Mouse (Mus musculus) forebrain, embryonic 13.5 days (tissue): ENCODE results near the gene Gsg1. TPM values are rescaled to one million over a fixed set of nuclear protein-coding genes. Genes with fewer than 3 reads are reported as not detected.

ENCODE experiments used
- polyA plus RNA-seq: library from polyadenylated mRNA; unstranded; fragments of >200 nt; fragmentation: Nextera tagmentation; extraction: Ambion mirVana; gene quantifications from 2 replicates; pipeline ENCODE4 v1.2.1, GENCODE M21; 2015

Gsg1 gene
- polyA plus RNA-seq, 1 experiment from 2014 or later, result 0.41 TPM

Other genes with a start within 250 kb of the Gsg1 start
- gene Ddx47, start 242.7 kb downstream of the Gsg1 start, polyA plus RNA-seq, result 93.9 and 101 TPM in 2 replicates
- gene Gprc5a, start 188.7 kb downstream of the Gsg1 start, polyA plus RNA-seq, result 0.45 and 0.53 TPM in 2 replicates
- not detected in 2 replicates for gene Gprc5d, start 136.1 kb downstream of the Gsg1 start, polyA plus RNA-seq
- gene Fam234b, start 56.4 kb downstream of the Gsg1 start, polyA plus RNA-seq, result 53.4 and 62.2 TPM in 2 replicates
- 2.0 and 4.0 TPM in 2 replicates for gene Hebp1, start 56.3 kb downstream of the Gsg1 start, polyA plus RNA-seq
- not detected in 2 replicates for gene Pbp2, start 56.1 kb upstream of the Gsg1 start, polyA plus RNA-seq
- gene Emp1, start 108.2 kb upstream of the Gsg1 start, polyA plus RNA-seq, result 3.9 and 5.0 TPM in 2 replicates